Mouse (Mus musculus) heart, postnatal 0 days (tissue): ENCODE data around the gene Tenm2. TPM values are rescaled to one million over a fixed set of nuclear protein-coding genes. Genes with fewer than 3 reads are reported as not detected.

Experiments used
- ATAC-seq: fragments of 200-750 bp; cut with Nextera tagmentation; 2 replicates; pipeline ENCODE4 v1.8.0; 2017; ENCODE audit warnings: low read depth, moderate number of reproducible peaks, moderate library complexity; ENCODE audit not compliant: insufficient read depth
- DNase-seq: peaks from one replicate; pipeline ENCODE4 v3.0.0-alpha.2; 2016; ENCODE audit warnings: low spot score
- H3K27ac ChIP-seq: fragments of 300-500 bp; sonication (generic); 2 replicates; pipeline ENCODE4 v1.5.1; 2014; ENCODE audit warnings: low read depth, mild to moderate bottlenecking
- H3K27me3 ChIP-seq: fragments of 300-500 bp; sonication (generic); 2 replicates; pipeline ENCODE4 v1.6.1; 2014; ENCODE audit warnings: low read length, mixed read lengths; ENCODE audit not compliant: control insufficient read depth, insufficient read depth
- H3K36me3 ChIP-seq: fragments of 300-500 bp; sonication (generic); replicated peaks from 2 replicates; pipeline ENCODE4 v1.6.1; 2014; ENCODE audit warnings: low read length, mixed read lengths; ENCODE audit not compliant: control insufficient read depth, insufficient read depth
- H3K4me1 ChIP-seq: fragments of 300-500 bp; sonication (generic); 2 replicates; pipeline ENCODE4 v1.6.1; 2014; ENCODE audit warnings: antibody characterized with exemption; ENCODE audit not compliant: control insufficient read depth, insufficient read depth
- H3K4me2 ChIP-seq: fragments of 300-500 bp; sonication (generic); 2 replicates; pipeline ENCODE4 v1.6.1; 2014; ENCODE audit warnings: low read depth, mild to moderate bottlenecking, low read length, moderate library complexity
- H3K4me3 ChIP-seq: fragments of 300-500 bp; sonication (generic); 2 replicates; pipeline ENCODE4 v1.5.1; 2014; ENCODE audit warnings: low read depth, low read length
- H3K9ac ChIP-seq: fragments of 300-500 bp; sonication (generic); replicated peaks from 2 replicates; pipeline ENCODE4 v1.6.1; 2014; ENCODE audit warnings: low read depth, low read length, mixed read lengths
- H3K9me3 ChIP-seq: fragments of 300-500 bp; sonication (generic); replicated peaks from 2 replicates; pipeline ENCODE4 v1.6.1; 2016; ENCODE audit warnings: low read length; ENCODE audit not compliant: control insufficient read depth
- CTCF ChIP-seq: IDR thresholded peaks from 2 replicates; pipeline ENCODE4 v1.5.1; 2016; ENCODE audit warnings: antibody characterized with exemption, control low read depth, low read depth
- EP300 ChIP-seq: IDR thresholded peaks from 2 replicates; pipeline ENCODE4 v1.6.1; 2016; ENCODE audit warnings: antibody characterized with exemption, low read depth
- WGBS: fragments of 180-500 bp; shearing (Covaris S2); extraction: QIAGEN DNeasy Blood & Tissue Kit; methylation state at CpG from one replicate; pipeline ENCODE4 v1.1.7; 2014; 5-methylcytosine and 5-hydroxymethylcytosine counted together
- polyA plus RNA-seq: library from polyadenylated mRNA; unstranded; fragments of >200 nt; fragmentation: Nextera tagmentation; extraction: Ambion mirVana; gene quantifications from 2 replicates; pipeline ENCODE4 v1.2.1, GENCODE M21; 2015
- total RNA-seq: library from RNA; depleted of rRNA; stranded (reverse); fragments of >200 nt; gene quantifications from 2 replicates; pipeline ENCODE4 v1.2.3, GENCODE M21; 2014; ENCODE audit warnings: low replicate concordance

The Tenm2 gene
- total and polyA plus RNA-seq, 2 experiments from 2014 or later: 0.14 to 0.95 TPM

DNA sequence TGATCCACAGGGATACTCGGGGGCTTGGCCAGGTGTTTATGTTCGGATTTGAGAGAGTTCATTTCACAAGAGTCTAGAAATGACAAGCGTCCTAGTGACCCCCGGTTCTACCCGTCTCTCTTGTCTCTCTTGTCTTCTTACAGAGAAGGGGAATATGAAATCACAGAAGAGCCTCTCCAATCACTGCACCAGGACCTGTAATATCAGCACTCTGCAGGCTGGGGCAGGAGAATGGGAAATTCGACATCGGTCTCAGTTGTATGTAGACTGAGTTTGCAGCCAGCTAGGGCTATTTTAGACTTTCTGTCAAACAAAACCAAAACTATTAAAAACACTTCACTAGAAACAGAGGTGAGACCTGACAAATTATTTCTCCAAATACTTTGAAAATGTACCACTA is 411.1 kb downstream of the Tenm2 start:
- 35% methylated on average over 7 of the region's 7 CpGs for WGBS
- Histone ChIP-seq H3K9ac (no peak overlapping the region), H3K4me1 (no peaks in the 10 kb centered on the region), H3K36me3 (no peaks in the 10 kb centered on the region), H3K4me3 (no peak overlapping the region), H3K27me3 (no peaks in the 10 kb centered on the region), H3K4me2 (no peak overlapping the region), H3K9me3 (no peaks in the 10 kb centered on the region), H3K27ac (no peak overlapping the region)
- DNase-seq (no peak), ATAC-seq (no peak)
- TF ChIP-seq EP300: no peak
- TF ChIP-seq CTCF: no peak

DNA sequence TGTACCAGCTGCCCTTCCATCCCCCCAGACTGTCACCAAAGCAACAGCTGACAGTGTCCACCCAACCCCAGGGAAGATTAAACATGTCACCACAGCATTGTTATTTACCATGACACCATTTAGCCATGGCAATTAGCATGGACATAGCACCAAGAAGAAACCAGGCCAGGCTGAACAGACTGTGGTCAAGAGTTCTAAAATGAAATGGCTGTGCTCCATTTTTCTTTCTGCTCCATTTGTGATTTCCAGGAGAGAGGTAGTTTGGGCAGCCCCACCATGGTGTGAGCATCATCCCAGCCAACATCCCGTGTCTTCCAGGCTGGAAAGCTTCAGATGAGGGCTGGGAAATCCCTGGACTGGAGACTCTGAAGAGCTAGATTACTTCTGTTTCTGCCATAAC is 431.1 kb downstream of the Tenm2 start:
- Histone ChIP-seq H3K27ac (no peak overlapping the region), H3K9me3 (no peaks in the 10 kb centered on the region), H3K36me3 (no peaks in the 10 kb centered on the region), H3K9ac (no peak overlapping the region), H3K4me2 (no peak overlapping the region), H3K27me3 (no peaks in the 10 kb centered on the region), H3K4me1 (no peaks in the 10 kb centered on the region), H3K4me3 (no peak overlapping the region)
- DNase-seq (no peak), ATAC-seq (no peak)
- WGBS: 61% methylated on average over 1 of the region's 1 CpGs
- TF ChIP-seq CTCF (no peak), EP300 (no peak)

DNA sequence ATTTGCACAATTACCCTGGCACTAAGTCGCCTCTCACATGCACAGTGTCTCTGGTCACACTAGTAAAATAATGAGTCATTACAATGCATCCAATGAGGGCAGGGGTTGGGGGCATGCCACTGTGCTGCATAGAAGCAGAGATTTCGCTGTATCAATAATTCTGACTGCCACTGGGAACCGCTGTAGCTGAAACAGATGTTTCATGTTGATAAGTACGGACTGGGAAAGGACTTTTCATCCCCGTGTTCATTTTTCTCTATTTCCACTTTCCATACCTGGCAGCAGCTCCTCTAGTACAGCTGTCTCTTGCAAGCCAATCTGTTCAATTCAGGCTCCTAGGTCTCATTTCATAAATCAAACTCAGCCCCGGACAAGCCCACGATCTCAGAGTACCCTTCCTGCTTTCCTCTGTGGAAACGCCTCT is 433.5 kb downstream of the Tenm2 start:
- H3K27ac ChIP-seq: no peak overlapping the region
- no peaks in the 10 kb centered on the region for H3K9me3 ChIP-seq
- ATAC-seq: no peak
- H3K9ac ChIP-seq: no peak overlapping the region
- no peak overlapping the region for H3K4me2 ChIP-seq
- H3K4me1 ChIP-seq: no peaks in the 10 kb centered on the region
- H3K4me3 ChIP-seq: no peak overlapping the region
- no peaks in the 10 kb centered on the region for H3K36me3 ChIP-seq
- no peaks in the 10 kb centered on the region for H3K27me3 ChIP-seq
- WGBS: 64% methylated on average over 8 of the region's 8 CpGs
- TF ChIP-seq EP300: no peak
- no peak for TF ChIP-seq CTCF
- DNase-seq: no peak

- Histone ChIP-seq H3K4me2 (no peak overlapping the region), H3K27me3 (no peaks in the 10 kb centered on the region), H3K36me3 (no peaks in the 10 kb centered on the region), H3K4me3 (no peak overlapping the region), H3K27ac (no peak overlapping the region), H3K9me3 (no peaks in the 10 kb centered on the region), H3K4me1 (no peaks in the 10 kb centered on the region), H3K9ac (no peak overlapping the region)
- no peak for TF ChIP-seq EP300
- TF ChIP-seq CTCF: no peak
- ATAC-seq: no peak
- DNase-seq: no peak
- WGBS: 71% methylated on average over 4 of the region's 4 CpGs
Measured at GRCm38 (mm10) chr11:36801683-36802082, 434.1 kb downstream of the Tenm2 start.

DNA sequence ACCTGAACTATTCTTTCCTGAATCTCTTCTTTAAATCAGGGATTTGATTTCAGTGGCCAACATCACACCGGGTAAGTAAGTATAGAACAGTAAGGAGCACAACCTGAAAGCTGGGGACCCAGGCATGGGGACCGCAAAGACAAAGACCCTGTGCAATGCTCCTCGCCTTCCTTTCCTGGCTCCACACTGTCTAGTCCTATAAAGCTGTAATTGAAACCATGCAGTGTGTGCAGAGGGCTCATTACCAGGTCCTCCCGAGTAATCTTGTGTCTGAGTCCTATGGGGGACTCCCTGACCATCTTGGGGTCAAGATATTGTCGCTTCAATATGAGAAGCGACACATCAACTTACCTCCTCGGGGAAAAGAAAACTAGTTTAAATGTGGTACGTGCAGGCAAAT is 436.4 kb downstream of the Tenm2 start:
- H3K4me3 ChIP-seq: no peak overlapping the region
- WGBS: 79% methylated on average over 8 of the region's 8 CpGs

GRCm38 (mm10) chr11:36758009-36758408 is 477.8 kb downstream of the Tenm2 start:
- ATAC-seq (no peak), DNase-seq (no peak)
- Histone ChIP-seq H3K9ac (no peak overlapping the region), H3K4me1 (no peaks in the 10 kb centered on the region), H3K4me3 (no peak overlapping the region), H3K9me3 (no peaks in the 10 kb centered on the region), H3K27me3 (no peaks in the 10 kb centered on the region), H3K4me2 (no peak overlapping the region), H3K36me3 (no peaks in the 10 kb centered on the region), H3K27ac (no peak overlapping the region)
- 65% methylated on average over 3 of the region's 3 CpGs for WGBS
- TF ChIP-seq EP300: no peak
- no peak for TF ChIP-seq CTCF

More for the DNA sequence above, 436.4 kb downstream of the Tenm2 start:
- Histone ChIP-seq H3K9me3 (no peaks in the 10 kb centered on the region), H3K27me3 (no peaks in the 10 kb centered on the region), H3K36me3 (no peaks in the 10 kb centered on the region), H3K9ac (no peak overlapping the region), H3K4me1 (no peaks in the 10 kb centered on the region), H3K27ac (no peak overlapping the region), H3K4me2 (no peak overlapping the region)
- TF ChIP-seq EP300: no peak
- TF ChIP-seq CTCF: no peak
- DNase-seq (no peak), ATAC-seq (no peak)
